Mouse (Mus musculus) brain, embryonic 14.5 days (tissue): ENCODE results near the gene Gm2564.
"Not testable (repeated sequence)": the region's sequence is repeated elsewhere in the genome, so short reads cannot be mapped to it uniquely, and the experiment has no call there.

Experiments
- CTCF ChIP-seq: fragments of 200-500 bp; IDR thresholded peaks from 2 replicates; pipeline ENCODE4 v1.5.1; 2012; ENCODE audit warnings: inconsistent platforms, mild to moderate bottlenecking, moderate library complexity, borderline replicate concordance; ENCODE audit not compliant: insufficient read depth, insufficient read length; ENCODE audit errors: extremely low read depth
- POLR2A ChIP-seq: fragments of 200-500 bp; IDR thresholded peaks from 2 replicates; pipeline ENCODE4 v1.6.1; 2012; ENCODE audit warnings: mild to moderate bottlenecking, inconsistent platforms, borderline replicate concordance; ENCODE audit not compliant: poor library complexity, insufficient read depth, insufficient read length, severe bottlenecking; ENCODE audit errors: extremely low read depth

GRCm38 (mm10) chr4:42675415-42675814 is 45.9 kb downstream of the Gm2564 start:
- not testable (repeated sequence) for TF ChIP-seq CTCF, POLR2A
